Mouse (Mus musculus): ENCODE measurements around the gene Rpl12. TPM values are rescaled to one million over a fixed set of nuclear protein-coding genes. Genes with fewer than 3 reads are reported as not detected.
"Not testable (repeated sequence)": the region's sequence is repeated elsewhere in the genome, so short reads cannot be mapped to it uniquely, and the experiment has no call there.

Gene Rpl12
- total RNA-seq, 2 experiments from 2014 or later: 101 to 110 TPM

DNA sequence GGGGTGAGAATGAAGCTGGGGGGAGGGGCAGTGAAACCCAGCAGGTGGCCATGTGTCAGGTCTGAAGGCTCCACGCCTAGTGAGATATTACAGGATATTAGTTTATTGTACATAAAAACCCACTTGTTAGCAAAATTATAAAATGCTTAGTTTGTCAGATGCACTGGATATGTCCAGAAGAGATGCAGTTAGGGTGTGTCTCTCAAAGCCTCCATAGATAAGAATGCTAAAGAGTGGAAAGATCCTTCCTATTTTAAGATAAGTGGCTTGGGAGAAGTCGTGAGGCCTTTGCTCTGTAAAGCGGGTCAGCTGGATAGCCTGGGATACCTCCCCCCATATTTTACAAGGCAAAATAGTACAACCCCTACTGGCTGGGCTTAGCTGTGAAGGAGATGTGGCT, 17.3 kb downstream of the Rpl12 start:
- no peak for DNase-seq (ENCODE audit: extremely low spot score in 1 of 2, low spot score in 1 of 2)

DNA sequence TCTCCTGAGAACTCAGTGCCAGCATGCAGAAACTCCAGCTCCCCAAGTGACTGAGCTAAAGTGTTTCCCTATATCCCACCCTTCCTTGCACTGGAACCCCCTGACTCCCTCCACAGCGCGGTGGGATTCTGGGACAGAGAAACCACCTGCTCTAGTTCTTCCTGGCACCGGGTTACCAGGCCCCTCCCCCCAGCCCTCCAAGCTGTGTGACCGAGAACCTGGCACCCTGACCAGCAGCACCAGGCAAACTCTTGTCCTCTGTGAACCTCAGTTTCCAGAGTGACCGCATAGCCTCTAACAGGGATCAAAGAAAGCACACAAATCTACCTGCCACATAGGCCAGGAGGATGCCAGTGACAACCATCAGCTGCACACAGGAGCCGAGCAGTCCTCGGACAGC, 18.3 kb downstream of the Rpl12 start:
- no peak for DNase-seq (ENCODE audit: extremely low spot score in 1 of 2, low spot score in 1 of 2)

DNA sequence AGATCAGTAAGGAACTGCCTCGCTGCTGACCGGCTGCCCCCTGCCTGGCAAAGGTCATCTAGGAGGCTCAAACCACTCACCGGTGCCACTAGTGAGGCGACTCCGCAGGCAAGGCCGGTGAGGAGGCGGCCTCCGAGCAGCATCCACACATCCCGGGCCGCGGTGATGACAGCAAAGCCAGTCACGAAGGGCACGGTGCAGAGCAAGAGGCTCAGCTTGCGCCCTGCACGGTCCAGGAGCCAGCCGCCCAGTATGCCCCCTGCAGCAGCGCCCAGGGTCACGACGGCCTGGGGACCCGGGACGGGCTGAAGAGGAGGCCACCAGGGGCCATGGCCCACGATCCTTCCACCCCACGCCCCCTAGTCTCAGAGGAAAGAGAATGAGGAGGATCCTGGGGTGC, 19.9 kb downstream of the Rpl12 start:
- no peak for DNase-seq (ENCODE audit: extremely low spot score in 1 of 2, low spot score in 1 of 2)

DNA sequence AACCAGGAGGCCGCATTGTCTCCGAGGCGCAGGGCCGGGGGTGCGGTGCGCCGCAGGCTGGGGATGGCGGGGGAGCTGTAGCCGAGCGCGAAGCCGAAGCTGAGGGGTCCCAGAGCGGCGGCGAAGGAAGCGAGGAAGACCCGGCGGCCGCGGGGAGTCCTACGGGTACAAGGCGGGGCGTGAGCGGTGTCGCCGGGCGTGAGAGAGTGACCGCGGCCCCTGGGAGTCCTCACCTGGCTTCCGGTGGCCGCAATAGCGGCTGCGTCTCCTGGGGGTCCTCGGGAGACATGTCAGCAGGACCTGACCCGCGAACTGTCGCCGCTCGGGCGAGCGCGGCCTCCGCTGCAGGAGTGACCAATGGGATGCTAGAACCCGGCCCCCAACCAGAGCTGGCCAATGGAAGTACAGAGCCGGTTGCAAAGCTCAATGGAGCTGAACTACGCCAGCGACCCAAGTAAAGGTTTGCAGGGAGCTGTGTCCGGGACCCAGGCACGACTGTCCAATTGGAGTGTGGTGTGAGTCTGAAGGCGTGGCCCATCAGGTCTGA, 20.4 kb downstream of the Rpl12 start, which contains the start of gene Slc2a8:
Slc2a8 (minus strand) TSS at position 359 of the 547 bp plus-strand sequence.
- DNase-seq (ENCODE audit: extremely low spot score in 1 of 2, low spot score in 1 of 2): peak; percentile 71 to 72

DNA sequence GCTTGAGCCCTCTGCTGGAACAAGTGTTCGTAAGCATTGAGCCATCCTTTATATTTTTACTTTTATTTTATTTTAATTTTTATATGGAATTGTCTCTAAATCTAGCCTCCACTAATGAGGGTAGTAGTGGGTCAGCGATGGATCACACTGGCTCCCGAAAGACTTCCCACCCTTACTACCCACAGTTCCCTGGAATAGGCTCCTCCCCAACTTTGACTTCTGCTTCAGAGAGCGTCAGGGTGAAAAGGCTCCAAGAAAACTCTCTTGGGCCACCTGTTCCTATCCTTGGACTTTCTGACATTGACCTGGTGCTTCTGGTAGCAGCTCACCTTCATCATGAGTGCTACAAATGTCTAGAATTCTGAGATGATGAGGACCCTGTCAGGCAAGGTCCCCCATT, 21.3 kb downstream of the Rpl12 start:
- no peak for DNase-seq (ENCODE audit: extremely low spot score in 1 of 2, low spot score in 1 of 2)

DNA sequence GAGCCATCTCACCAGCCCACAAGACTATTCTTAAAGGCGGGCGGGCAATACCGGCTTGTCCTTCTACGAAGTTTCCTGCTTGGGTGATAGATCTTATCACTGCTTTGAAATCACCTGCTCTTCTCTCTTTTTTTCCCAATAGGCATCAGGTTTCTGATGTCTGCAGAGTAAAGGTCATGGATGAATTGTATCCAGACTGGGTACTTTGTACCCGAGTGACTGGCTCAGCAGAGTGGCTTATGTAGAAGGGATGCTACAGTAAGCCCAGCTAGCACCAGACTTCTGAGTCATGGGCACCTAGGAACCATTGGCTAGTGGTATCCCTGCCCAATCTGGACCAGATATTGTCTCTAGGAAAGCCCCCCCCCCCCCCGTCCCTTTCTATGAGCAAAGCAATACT, 22.3 kb downstream of the Rpl12 start:
- no peak for DNase-seq (ENCODE audit: extremely low spot score in 1 of 2, low spot score in 1 of 2)

DNA sequence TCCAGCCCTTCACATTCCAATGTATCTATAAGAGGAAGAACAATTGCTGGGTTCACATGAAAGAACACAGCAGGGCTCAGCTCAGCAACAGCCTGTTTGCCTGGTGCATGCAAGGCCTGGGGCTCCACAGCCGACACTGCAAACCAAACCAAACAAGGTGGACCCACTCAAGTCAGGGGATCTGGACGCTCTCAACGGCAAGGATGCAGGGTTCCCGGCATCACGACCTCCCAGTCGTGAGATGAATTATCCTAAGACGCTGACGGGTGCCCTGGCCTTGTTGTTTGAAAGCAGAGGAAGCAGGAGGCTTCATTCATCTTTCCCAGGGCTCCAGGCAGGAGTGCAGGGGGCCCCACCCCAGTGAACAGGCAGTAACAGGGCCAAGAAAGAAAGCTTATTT, 24.5 kb downstream of the Rpl12 start:
- no peak for DNase-seq (ENCODE audit: extremely low spot score in 1 of 2, low spot score in 1 of 2)

DNA sequence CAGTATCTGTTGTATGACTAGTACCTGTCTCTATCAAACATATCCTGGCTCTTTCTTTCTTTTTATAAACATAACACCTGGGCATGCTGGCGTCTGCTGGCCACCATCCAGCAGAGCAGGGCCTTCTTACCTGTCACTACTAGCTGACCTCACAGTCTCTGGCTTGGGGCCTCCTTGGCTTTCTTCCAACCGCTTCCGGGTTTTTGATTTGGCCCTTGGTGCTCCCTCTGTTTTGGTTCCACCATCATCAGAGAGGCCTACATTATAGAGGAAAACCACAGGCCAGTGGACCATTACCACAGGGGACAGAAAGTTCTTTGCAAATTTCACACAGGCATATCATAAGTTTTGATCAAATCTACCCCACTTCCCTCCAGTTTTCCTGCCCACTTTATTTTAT, 28.0 kb downstream of the Rpl12 start:
- no peak for DNase-seq (ENCODE audit: extremely low spot score in 1 of 2, low spot score in 1 of 2)

DNA sequence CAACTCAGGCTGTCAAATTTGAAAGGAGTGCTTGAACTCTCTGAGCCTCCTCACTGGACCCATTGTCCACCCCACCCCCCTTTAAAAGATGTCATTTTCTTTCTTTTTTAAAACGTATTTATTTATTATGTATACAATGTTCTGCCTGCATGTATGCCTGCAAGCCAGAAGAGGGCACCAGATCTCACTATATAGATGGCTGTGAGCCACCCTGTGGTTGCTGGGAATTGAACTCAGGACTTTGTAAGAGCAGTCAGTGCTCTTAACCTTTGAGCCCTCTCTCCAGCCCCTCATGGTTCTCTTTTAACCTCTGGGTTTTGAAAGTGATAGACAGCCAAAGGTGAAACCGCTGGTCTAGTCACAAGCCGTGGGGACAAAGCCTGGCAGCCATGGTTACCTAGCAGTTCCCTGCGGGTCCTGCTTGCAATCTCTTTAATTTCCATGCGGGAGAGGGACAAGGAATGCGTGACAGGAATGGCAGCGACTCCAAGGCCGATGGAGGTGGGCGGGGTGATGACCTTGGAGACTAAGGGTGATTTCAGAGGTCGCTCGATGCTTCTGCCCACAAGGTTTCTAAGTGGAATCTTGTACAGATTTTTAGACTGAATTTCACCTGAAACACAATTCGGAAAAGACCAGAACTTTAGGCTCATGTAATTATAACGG, 28.9 kb downstream of the Rpl12 start:
- DNase-seq (ENCODE audit: extremely low spot score in 1 of 2, low spot score in 1 of 2): no peak

DNA sequence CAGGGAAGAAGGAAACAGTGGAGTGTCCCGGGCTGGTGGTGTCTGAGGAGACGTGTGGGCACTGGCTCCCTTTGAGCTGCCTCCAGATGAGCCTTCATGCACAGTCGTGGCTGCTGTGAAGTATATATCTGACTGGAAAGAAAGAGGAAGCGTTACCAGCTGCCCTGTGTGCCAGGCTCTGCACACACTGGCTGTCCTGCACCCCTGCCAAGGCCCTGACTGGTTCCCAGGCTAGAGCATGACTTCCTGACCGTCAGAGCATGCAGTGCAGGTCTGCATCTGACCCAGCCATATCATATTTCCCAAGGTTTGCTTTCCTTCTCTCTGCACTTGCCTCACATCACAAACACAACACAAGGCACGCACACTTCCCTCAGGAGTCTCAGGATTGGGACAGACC, 30.8 kb downstream of the Rpl12 start:
- no peak for DNase-seq (ENCODE audit: extremely low spot score in 1 of 2, low spot score in 1 of 2)

DNA sequence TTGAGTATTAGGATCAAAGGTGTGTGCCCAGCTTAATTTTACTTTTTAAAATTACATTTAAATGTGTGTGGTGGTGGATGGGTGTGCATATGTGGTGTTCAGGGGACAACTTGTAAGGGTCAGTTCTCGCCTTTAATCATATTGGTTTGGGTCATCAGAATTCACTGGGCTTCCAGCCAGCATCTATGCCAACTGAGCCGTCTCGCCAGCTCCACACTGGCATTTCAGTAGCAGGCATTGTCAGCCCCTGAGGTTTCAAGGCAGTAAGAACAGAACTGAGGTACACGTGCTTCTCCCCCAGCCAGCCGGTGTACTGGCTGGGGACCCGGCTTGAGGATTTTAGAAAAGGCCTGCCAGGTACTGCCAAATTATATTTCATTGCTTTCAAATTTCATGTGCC, 35.7 kb downstream of the Rpl12 start:
- no peak for DNase-seq (ENCODE audit: extremely low spot score in 1 of 2, low spot score in 1 of 2)

DNA sequence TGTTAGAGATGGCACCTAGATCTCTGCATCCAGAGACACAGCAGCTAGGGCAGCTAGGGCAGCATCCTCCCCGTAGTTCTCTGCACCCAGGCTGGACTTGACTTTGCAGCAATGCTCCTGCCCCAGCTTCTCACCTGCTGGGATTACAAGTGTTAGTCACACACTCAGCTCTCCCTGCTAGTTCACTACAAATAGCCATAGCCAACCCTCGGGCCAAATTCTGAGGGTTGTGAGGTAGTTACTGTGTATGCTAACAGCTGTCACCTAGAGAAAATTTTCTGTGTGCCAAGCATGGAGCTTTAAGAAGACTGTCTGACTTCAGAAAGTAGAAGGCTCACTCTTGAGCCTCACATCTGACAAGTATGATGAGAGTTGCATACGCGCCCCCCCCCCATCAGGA, 36.4 kb downstream of the Rpl12 start:
- DNase-seq (ENCODE audit: extremely low spot score in 1 of 2, low spot score in 1 of 2): no peak

DNA sequence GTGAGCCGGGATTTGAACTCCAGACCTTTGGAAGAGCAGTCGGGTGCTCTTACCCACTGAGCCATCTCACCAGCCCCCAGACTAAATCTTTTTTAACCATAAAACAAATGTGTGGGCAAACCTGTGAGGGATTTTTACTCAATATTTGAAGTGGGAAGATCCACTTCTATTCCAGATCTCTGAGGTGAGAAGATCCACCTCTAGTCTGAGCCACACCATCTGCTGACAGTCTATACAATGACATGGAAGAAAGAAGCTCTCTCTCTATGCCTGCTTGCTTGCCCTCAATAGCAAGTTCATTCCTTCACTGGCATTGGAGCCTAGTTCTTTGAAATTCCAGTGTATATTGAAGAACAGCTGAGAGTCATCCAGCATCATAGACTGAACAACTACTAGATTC, 38.4 kb downstream of the Rpl12 start:
- DNase-seq (ENCODE audit: extremely low spot score in 1 of 2, low spot score in 1 of 2): no peak

DNA sequence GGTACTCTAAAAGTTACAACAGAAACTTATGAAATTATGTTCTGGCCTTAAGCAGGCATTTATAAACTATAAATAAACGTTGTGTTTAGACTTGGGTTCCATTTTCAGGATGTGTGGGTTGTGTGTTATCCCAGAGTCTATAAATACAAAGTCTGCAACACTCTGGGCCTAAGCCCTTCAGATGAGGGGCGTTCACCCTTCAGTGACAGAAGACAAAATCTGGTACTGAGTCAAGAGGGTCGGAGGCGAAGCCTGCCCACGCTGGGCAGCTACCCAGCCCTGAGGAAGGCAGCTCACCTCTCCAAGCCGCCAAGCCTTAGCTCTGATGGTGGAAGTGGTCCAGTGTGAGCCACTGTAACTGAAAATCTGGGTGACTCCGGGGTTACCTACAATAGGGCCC, 40.8 kb downstream of the Rpl12 start:
- no peak for DNase-seq (ENCODE audit: extremely low spot score in 1 of 2, low spot score in 1 of 2)

DNA sequence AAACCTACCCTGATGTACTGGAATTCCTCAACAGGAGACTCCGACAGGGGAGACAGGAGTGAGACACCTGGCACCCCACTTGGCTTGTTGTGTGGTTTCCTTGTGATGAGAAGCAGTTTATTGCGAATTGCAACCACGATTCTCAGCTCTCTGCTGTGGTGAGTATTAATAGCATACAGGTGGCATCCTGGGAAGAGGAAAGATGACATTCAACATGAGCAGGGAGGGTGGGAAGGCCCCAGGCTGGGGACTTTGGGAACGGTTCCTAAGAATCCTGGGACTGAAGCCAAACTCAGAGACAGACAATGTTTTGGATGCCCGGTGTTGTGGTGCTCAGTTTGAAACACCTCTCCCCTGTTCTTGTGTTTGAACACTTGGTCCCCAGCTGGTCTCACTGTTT, 43.7 kb downstream of the Rpl12 start:
- no peak for DNase-seq (ENCODE audit: extremely low spot score in 1 of 2, low spot score in 1 of 2)

DNA sequence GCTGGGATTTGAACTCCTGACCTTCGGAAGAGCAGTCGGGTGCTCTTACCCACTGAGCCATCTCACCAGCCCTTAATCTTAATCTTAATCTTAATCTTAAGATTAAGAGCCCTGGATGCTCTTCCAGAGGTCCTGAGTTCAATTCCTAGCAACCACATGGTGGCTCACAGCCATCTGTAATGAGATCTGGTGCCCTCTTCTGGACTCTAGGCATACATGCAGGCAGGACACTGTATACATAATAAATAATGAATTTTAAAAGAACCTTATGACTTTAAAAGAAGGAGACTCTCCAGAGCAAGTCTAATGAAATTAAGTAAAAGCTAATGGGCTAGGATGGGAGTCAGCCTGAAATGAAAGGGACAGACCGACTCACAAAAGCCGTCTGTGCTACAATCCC, 47.7 kb downstream of the Rpl12 start:
- DNase-seq (ENCODE audit: extremely low spot score in 1 of 2, low spot score in 1 of 2): not testable (repeated sequence)

DNA sequence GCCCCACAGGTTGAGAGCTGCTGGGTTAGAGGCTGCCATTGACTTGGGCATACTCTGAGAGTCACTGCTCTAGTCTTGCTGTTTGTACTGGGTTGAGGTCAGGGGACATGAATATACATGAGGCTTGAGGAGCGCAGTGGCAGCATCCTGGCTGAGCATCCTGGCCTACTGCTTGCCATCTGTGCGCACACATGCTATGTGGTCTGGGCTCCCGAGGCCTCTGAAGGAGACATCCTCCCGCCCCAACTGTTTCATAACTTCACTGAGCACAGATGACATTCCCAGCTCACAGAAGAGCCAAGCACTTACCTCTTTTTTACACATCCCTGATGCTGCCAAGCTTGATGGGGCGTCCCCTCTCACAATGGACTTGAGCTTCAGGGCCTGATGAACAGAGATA, 53.5 kb downstream of the Rpl12 start:
- peak in 1 of 2 experiments; percentile 31 for DNase-seq (ENCODE audit: extremely low spot score in 1 of 2, low spot score in 1 of 2)

Other genes with a start within 250 kb of the Rpl12 start
- 100 to 1,000 TPM in 1 of 2 experiments, 10 to 100 TPM in 1; 96.0 to 106 TPM for gene Cdk9, start 248.5 kb upstream of the Rpl12 start, total RNA-seq (2021)
- gene Sh2d3c, start 240.5 kb upstream of the Rpl12 start, total RNA-seq (2021): 10 to 100 TPM; 22.8 to 23.9 TPM
- gene 6330409D20Rik, start 220.5 kb upstream of the Rpl12 start, total RNA-seq (2021): 1 to 10 TPM; 1.1 to 1.3 TPM
- gene Tor2a, start 204.3 kb upstream of the Rpl12 start, total RNA-seq (2021): 10 to 100 TPM; 32.2 to 33.3 TPM
- under 1 TPM; 0.54 to 0.59 TPM for gene Ttc16, start 185.9 kb upstream of the Rpl12 start, total RNA-seq (2021)
- 1 to 10 TPM; 5.9 to 7.9 TPM for gene Ptrh1, start 185.8 kb upstream of the Rpl12 start, total RNA-seq (2021)
- 1 to 10 TPM in 1 of 2 experiments, under 1 TPM in 1; 0.49 to 1.3 TPM for gene Cfap157, start 177.1 kb upstream of the Rpl12 start, total RNA-seq (2021)
- gene Stxbp1, start 114.3 kb upstream of the Rpl12 start, total RNA-seq (2021): 100 to 1,000 TPM; 596 to 606 TPM
- 10 to 100 TPM; 15.1 to 15.7 TPM for gene Fam129b, start 85.4 kb upstream of the Rpl12 start, total RNA-seq (2021)
- gene Lrsam1, start 55 bp downstream of the Rpl12 start, total RNA-seq (2021): 10 to 100 TPM; 35.6 to 36.1 TPM
- 10 to 100 TPM; 20.5 to 21.4 TPM for gene Slc2a8, start 20.5 kb downstream of the Rpl12 start, total RNA-seq (2021)
- 10 to 100 TPM; 37.5 to 44.8 TPM for gene Garnl3, start 170.1 kb downstream of the Rpl12 start, total RNA-seq (2021)